Mouse (Mus musculus): Measurements from ENCODE around the gene Ap3b1. TPM values are rescaled to one million over a fixed set of nuclear protein-coding genes. Genes with fewer than 3 reads are reported as not detected.

The Ap3b1 gene
- total RNA-seq, 1 experiment from 2014 or later = 89.3 TPM

DNA sequence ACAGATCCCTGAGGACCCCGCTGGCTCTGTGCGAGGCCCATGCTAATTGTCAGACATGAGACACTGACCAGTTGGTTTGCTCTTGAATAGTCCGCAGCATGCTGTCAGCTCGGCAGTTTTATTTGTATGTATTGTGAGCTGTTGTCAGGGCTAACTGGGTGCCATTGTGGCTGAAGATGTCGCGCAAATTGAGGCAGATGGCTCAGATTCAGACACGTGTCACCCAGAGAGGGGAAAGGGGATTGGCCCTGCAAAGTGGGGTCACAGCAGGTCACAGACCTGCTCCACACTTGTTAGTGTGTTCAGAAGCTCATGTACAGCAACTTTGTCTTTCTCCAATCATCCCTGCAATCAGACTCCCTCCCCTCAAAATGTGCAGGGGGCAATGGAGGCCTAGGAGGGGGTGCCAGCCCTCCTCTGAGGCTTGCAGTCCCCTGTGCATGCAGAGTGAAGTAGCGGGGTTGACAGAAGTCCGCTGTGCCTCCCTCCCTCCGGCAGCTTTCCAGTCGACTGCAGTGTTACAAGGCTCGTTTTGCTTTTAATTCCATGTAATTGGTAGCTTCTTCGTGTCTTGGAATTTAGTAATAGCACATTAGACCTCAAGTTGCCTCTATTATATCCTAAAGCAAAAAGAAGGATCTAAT lies 205.7 kb downstream of the Ap3b1 start:
- ATAC-seq (replicated peaks; ENCODE audit: insufficient number of reproducible peaks, low FRiP score, low TSS enrichment, poor library complexity, severe bottlenecking) = no peak

DNA sequence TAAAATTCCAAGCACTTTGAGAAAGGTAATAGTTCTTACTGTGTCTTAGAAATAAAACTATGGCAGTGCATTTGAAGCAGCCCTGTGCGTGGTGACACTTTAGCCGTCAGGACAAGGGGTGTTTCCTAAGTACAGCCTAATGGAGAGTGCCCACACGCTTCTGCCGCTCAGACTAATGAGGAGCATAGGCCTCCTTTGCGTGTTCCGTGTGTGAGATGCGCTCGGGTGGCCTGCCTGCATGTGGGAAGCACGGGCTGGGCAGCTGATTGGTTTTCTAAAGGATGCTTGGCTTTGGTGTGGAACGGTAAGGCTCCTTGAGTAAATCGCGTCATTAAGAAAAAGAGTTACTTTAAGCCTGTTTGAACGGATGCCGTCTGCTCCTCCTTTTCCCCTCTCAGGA lies 206.4 kb downstream of the Ap3b1 start:
- ATAC-seq (replicated peaks; ENCODE audit: insufficient number of reproducible peaks, low FRiP score, low TSS enrichment, poor library complexity, severe bottlenecking) = no peak

DNA sequence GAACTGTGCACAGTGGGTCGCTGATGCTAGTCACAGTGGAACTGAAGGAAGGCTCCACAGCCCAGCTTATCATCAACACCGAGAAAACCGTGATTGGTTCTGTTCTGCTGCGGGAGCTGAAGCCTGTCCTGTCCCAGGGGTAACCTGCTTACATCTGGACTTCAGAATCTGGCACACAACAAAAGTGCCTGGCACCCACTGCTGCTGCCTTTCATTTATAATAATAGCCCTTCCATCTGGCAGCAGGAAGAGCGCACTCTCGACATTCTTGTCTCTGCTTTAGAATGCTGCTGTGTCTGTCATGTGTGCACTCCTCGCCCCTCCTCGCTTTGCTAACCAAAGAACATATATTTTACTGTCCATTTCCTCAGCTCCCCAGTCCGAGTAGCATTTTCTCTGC lies 206.9 kb downstream of the Ap3b1 start:
- no peak for ATAC-seq (replicated peaks; ENCODE audit: insufficient number of reproducible peaks, low FRiP score, low TSS enrichment, poor library complexity, severe bottlenecking)

DNA sequence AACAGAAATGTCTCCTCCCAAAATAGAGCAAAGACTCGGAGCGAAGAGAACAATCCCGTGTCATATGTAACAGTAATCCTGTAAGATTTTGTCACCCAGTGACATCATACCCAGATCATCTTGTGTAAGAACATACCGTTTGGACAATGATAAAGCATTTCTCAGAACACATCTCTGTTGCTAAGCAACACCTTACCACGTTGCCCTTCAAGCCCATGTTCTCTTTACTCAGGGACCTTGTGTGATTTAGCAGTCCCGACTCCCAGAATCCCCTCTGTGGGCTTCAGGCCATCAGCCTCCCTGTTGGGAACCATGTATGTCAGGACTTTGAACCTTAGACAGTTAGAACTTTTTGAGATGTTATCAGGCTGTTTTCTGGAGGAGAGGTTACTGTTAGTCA lies 209.0 kb downstream of the Ap3b1 start:
- ATAC-seq (replicated peaks; ENCODE audit: insufficient number of reproducible peaks, low FRiP score, low TSS enrichment, poor library complexity, severe bottlenecking) = no peak

DNA sequence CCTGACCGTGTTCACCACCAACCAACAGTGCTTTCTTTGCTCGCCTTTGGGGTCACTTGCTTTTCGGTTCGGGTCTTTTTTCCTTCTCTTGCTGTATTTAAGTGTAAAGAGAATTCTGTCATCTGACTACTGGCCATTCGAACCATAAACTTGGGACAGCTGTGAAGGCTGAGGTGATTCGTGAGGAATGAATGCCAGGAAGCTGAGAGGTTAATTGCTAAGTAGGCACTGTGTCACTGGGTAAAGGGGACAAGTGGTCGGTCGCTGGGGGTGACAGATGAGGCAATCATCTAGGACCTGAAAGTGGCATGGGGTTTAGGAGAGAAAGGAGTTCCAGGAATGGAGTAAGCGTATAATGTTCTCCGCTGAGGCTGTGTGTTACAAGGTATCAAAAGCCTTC lies 212.2 kb downstream of the Ap3b1 start:
- ATAC-seq (replicated peaks; ENCODE audit: insufficient number of reproducible peaks, low FRiP score, low TSS enrichment, poor library complexity, severe bottlenecking) = no peak

DNA sequence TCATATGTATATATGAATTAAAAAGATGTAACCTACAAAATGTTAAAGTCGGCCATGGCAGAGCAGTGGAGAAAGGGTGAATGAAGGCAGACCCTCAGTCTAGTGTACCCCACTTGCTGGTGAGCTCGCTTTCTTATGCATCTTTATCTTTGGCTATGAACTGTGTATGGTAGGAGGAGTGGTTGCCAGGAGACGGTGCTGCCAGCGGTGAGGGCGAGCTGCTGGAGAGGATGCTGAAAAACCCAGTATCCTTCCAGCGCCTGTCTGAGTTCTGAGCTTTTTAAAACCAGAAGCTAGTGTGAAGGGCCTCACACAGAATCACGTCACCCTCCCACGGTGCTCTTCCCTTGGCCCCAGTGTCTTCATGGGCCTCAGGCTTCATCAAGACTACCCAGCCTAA lies 214.6 kb downstream of the Ap3b1 start:
- no peak for ATAC-seq (replicated peaks; ENCODE audit: insufficient number of reproducible peaks, low FRiP score, low TSS enrichment, poor library complexity, severe bottlenecking)

DNA sequence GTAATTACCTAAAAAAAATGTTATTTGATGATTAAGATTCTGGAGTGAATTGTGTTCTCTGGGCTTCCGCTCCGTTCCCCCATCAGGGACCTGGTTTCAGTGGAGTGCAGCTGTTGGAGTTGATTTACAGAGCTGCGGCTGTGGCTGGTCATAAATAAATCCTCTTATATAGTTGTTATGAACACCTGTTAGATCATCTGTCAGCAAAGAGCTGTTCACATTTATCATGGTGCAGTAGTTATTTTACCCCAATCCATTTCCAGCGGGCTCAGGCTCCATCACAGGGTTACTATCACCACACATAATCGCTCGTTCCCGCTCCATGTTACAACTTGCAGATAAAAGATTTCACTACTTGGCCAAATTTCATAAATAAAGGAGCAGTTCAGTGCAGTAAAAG lies 215.1 kb downstream of the Ap3b1 start:
- ATAC-seq (replicated peaks; ENCODE audit: insufficient number of reproducible peaks, low FRiP score, low TSS enrichment, poor library complexity, severe bottlenecking) = no peak

DNA sequence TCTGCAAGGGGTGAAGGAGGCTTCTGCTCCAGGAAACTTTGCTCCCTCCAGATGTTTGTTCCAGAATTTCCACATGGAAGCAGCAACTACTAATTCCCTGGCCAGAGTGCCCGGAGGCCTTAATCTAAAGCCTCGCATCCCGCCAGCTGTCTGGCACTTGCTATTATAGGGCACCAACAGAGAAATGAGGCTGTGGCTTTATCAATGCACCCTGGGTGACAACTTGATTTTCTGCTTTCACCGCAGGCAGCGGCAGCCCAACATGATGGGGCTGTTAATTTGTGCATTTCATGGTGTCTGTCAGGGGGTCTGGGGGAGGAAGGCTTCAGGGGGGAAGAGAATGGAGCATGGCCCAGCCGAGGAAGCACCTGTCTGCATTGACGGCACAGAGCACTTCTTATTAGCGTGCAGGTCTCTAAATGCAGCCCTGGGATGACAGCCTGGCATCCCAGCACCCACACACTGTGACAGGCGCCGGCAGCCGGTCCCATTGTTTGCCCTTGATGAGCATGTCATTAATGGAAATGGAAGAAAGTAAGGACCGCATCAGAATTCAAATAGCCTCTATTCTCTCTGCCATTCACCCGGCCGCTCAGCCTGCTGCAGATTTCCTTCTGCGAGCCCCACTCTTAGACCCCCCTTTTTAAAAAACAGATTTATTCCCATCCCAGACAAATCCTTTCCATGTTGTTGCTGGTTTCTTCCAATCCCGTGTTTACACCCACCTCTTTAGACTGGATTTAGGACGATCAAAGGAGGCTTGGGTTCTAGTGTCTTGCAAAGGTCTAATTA lies 217.0 kb downstream of the Ap3b1 start:
- no peak for ATAC-seq (replicated peaks; ENCODE audit: insufficient number of reproducible peaks, low FRiP score, low TSS enrichment, poor library complexity, severe bottlenecking)

DNA sequence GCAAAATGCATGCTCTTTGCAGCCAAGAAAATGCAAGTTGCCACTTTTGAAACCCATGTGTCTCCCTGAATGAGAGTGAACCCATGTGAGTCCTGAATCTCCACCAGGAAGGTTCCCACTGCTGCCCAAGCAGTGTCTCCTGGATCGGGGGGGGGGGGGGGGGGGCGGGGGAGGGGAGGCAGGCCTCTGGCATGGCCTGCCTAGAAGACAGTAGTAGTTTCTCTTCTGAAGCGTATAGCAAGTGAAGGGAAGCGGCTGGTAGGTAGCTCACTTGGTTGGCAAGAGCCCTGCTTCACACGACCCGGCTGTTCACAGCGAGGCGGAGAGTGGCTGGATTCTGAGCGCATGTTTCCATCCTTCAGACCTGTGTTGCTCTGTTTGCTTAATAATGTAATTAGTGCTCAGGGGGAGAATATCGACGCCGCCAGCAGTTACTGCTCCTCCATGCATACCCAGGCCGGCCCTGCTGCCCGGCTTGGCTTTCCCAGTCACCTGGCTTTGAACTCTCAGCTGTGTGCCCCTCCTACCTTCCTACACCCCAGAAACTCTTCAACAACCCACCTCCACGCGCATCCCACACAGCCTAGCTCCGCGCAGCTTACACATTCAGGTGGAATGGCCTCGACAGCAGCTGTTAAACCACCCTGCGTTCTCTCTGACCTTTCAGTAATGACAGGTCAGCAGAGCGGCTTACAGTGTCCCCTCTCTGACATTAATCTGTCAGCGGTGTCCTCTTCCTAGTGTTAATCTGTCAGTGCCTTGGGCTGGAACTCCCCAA lies 217.8 kb downstream of the Ap3b1 start:
- no peak for ATAC-seq (replicated peaks; ENCODE audit: insufficient number of reproducible peaks, low FRiP score, low TSS enrichment, poor library complexity, severe bottlenecking)

DNA sequence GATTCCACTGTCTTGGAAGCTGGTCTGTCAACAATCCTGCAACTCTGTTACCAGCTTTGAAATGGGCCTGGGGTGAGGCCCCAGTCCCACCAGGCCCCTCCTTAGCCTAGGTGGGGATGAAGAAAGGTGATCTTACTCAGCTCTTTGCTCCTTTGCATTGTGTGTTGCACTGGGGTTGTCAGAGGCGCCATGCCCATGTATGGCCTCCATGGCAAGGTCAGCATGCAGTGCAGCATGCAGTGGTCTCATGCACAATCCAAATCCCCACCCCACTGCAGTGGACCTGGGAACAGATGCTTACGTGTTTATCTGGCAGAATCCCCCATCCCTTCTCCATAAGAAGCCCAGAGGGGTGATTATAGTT lies 218.4 kb downstream of the Ap3b1 start:
- ATAC-seq (replicated peaks; ENCODE audit: insufficient number of reproducible peaks, low FRiP score, low TSS enrichment, poor library complexity, severe bottlenecking) = no peak

DNA sequence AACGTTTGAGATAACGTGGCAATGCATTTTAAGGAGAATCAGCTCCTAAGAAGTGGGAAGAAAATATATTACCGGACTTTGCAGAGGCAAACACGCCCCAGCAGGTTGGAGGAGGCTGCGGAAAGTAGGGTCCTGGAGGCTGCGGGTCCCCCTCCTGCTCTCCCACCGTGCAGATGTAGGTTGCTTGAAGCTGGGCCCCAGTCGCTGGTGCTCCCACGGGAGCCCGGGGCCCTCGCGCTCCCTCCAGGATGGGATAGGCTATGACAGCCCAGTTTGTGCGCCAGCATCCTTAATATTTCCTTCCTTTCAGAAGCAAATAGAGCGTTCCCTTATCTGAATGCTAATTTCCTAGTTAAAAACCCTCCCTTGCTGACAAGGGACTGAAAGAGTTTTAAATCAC lies 236.5 kb downstream of the Ap3b1 start:
- ATAC-seq (replicated peaks; ENCODE audit: insufficient number of reproducible peaks, low FRiP score, low TSS enrichment, poor library complexity, severe bottlenecking) = no peak

DNA sequence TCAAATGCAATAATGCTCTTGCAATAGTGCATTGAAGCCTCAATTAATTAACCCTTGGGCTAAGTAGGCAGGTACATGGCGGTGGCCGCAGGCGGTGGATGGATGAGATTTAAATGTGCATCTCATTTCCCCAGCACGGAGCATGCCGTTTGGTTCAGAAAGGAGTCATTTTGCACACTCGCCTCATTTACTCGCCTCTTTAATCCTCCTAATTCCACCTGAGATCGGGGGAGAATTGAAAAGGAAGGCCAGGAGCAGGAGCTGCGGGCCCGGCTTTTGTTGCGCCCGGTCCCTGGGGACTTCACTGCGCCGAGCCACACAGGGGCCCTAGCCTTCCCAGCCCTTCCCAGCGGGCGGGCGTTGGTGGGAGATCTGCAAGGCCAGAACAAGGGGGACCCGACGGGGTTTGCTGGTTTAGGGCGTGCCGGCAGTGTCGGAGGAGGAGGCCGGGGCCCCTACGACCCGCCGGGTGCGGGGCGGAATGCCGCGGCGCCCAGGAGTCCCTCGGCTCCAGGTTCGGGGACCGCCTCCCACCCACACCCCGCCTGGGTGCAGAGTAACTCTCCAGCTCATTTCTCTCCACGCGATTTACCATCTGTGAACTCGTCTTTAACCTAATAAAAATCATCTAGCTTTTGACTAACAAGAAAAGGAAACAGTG lies 237.1 kb downstream of the Ap3b1 start:
- no peak for ATAC-seq (replicated peaks; ENCODE audit: insufficient number of reproducible peaks, low FRiP score, low TSS enrichment, poor library complexity, severe bottlenecking)

DNA sequence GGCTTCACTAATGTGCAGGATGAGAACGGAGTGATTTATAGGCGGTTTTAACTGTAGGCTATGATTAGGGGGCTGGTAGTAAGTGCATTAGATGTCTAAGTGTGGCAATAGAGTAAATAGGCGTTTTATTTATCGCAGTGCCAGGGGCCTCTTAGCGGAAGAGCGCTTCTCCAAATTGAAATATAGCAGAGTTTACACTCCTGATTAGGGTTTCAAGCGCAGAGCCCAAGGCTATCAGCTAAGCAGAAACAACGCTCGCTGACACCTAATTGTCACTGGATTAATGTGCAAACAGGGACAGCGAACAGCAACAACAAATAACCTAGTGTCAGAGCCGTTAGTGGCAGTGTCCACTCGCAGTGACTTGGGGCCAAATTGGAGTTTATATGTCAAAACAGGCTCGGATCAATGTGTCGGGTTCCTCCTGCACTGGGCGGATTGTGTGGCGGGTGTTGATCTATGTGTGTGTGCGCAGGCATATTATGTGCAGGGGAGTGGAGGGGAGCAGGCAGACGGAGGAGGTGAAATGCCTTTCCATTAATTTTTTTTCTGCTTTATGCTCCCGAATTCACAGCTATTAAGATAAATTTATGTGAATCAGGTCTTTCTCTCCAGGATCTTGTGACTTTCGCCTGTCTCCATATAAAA lies 237.8 kb downstream of the Ap3b1 start:
- ATAC-seq (replicated peaks; ENCODE audit: insufficient number of reproducible peaks, low FRiP score, low TSS enrichment, poor library complexity, severe bottlenecking) = no peak

DNA sequence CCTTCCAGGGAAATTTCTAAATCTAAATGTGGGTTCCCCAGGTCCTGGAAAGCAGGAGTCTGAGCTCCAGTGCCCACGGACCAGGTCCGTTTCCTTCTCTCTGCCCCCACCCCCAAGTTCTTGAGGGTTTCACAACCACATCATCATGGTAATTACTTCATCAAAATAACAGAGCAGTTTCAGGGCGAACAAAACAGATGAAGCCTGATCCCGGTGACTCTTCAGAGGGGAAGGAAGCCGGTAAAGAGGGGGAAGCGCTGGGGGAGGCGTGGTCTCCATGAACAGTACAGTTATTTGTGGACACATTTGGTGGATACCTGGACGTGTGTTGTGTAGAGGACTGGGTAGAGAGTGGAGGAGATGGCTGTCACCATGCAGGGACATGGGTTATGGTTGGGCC lies 241.0 kb downstream of the Ap3b1 start:
- no peak for ATAC-seq (replicated peaks; ENCODE audit: insufficient number of reproducible peaks, low FRiP score, low TSS enrichment, poor library complexity, severe bottlenecking)

DNA sequence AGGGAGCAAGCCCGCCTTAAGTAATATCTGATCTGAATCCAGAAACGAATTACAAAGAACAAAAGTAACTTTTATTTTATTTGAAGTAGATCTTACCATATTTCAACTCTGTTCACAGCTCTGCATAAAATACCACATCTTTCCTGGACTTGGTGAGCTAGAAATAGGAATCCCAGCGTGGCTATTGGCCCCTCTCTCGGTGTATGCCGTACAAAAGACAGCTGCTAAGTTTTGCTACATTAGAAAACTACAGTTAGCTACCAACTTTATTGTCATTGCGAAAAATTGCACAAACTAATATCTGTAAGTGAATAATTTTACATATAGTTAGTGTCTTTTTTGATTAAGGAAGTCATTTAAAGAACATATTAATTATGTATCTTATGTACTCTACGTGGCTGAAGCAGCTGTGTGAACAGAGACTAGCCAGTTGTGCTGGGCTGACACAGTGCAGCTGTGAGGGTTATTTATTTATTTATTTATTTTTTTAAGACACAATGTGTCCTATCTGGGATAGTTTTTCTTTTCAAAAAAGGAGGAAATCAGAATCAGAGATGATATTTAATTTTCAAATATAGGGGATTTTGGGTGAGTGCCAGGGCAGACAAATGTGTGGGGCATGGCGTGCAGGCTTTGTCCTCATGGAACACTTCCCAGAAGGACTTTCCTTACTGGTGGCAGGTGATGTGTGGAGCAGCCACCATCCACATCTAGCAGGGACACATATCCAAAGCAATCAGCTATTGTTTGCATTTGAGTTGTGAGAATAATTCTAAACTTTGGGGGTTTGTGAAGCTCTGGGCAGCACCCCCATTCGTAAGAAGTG lies 248.5 kb downstream of the Ap3b1 start:
- no peak for ATAC-seq (replicated peaks; ENCODE audit: insufficient number of reproducible peaks, low FRiP score, low TSS enrichment, poor library complexity, severe bottlenecking)

DNA sequence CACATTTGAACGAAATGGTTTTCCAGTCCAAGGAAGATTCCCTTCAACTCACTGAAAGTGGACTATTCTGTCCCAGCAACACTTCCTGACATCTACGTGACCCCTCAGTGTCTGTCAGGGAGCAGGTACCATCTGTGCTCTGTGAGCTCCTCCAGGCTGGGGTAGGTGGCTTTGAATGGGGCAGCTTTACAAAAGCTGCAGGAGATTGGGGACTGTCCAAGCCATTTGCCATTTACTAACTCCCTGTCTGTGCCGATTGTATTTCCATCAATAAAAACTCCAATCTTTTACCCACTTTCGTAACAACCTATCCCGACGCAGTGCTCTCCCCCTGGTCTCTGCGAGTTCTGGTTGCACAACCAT lies 249.1 kb downstream of the Ap3b1 start:
- ATAC-seq (replicated peaks; ENCODE audit: insufficient number of reproducible peaks, low FRiP score, low TSS enrichment, poor library complexity, severe bottlenecking) = no peak

DNA sequence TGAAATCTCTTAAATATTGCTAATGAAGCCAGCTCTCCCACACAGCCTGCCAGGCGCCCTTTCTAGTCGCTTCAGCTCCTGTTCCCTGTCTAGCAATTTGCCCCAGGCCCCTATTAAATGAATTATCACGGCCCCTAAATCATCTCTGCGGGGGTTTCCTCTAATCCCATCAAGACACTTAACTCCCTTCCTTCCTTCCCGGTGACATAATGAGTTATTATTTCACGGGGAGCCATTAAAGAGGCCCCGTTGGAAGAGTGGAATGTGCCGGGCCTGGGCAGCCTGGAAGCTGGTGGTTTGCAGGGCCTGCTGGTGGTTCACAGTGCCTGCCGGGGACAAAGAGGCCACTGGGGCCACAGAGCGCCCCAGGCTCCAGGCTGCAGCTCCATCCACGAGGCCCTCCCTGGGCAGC lies 249.7 kb downstream of the Ap3b1 start:
- no peak for ATAC-seq (replicated peaks; ENCODE audit: insufficient number of reproducible peaks, low FRiP score, low TSS enrichment, poor library complexity, severe bottlenecking)

DNA sequence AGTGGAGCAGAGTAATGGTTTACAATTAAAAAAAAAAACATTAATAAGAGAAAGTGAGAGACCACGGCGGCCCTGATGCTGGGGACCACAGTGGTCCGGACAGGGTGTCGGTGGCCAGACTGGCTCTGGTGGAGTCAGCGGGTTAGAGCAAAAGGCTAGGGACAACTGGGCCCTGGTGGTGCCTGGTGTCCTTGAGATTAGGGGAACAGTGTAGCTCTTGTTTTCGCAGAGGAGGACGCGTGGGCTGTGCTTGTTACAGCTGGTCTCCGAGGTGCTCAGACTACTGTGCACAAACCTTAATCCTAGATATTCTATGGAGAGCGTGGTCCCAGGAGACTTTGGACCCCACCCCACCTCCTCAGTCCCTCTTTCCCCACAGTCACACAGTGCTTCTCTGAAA lies 250.2 kb downstream of the Ap3b1 start:
- no peak for ATAC-seq (replicated peaks; ENCODE audit: insufficient number of reproducible peaks, low FRiP score, low TSS enrichment, poor library complexity, severe bottlenecking)
